Mouse (Mus musculus): ENCODE results near the gene Gm11060. TPM values are rescaled to one million over a fixed set of nuclear protein-coding genes. Genes with fewer than 3 reads are reported as not detected.
A peak's percentile ranks its signal among the peaks of the same experiment; 100 is the strongest.

The Gm11060 gene
- polyA plus RNA-seq, 1 experiment from 2014 or later = not detected

DNA sequence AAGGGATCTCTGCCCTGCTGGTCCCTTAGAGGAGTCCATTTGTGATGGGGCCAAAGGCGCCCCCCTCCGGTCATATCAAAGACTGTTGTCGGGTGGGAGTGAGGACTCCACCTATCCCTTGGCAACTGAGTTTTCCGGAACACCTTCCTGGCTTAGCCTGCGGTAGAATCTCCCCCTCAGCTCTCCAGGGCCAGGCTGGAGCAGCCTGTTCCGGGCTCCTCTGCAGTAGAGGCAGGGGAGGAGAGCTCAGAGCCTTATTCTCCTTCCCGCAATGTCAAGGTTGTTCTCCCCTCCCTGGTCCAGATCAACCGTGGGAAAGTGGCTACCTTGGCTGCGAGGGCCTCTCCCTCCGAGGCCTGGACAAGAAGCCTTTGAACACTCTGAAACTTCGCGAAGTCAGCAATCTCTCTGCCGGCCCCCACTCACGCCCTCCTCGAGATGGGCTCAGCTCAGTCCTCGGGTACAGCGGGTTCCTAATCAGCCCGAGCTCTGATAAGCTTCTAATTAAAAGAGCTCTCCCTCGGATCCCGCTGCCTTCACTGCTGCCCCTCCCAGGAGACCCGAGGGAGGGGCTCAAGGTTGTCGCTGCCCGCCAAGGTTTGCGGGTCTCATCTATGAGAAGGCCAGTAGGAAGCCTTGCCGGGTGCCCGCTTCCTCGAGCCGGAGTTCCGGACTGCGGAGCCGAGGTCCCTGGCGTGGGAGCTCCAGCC lies 38.7 kb downstream of the Gm11060 start:
- H3K4me3 ChIP-seq (replicated peaks) = peak overlapping the region; percentile 76
- 0 out of 2 replicates have a peak, but pooled peaks have one; percentile 3 for ATAC-seq (replicated peaks; ENCODE audit: low FRiP score)

DNA sequence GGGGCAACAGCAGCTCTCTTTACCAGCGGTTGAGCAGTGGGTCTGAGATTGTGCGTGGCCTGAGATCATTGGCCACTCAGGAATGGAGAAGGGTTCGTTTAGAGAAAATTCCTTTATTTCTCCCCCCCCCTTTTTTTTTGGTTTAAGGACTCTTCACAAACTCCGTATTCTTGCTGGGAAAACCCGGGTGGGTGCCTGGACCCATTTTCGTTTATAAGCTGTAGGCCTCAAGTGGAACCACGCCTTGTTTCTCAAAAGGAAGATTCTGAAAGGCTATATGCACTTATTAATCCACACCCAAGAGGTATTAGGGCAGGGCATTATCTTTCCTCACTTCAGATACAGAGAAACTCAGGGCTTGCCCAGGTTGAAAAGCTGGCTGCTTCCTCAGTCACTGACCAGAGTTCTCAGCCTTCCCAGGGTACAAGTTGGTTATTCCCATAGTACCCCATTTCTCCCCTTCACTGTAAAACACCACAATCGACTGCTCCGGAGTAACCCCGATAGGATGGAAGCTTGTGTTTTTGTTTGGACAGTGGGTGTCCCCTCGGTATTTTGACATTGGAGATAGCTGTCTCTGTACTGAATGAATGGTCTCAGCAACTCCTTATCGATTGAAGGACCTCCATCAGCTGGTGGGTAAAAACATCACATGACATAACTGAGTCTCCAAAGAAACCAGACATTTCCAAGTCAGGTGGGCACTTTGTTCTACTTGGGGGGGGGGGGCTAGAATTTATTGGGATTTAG lies 39.4 kb downstream of the Gm11060 start:
- peaks cover 83% of the 10 kb centered on the region for H3K27me3 ChIP-seq
- H3K9ac ChIP-seq = peak overlapping the region; percentile 43
- no peaks in the 10 kb centered on the region for H3K9me3 ChIP-seq (replicated peaks)
- H3K4me2 ChIP-seq = peak overlapping the region; percentile 63
- H3K27ac ChIP-seq = peak overlapping the region; percentile 84
- peaks cover under 1% of the 10 kb centered on the region; the same call in 1 of the 2 replicates for H3K36me3 ChIP-seq
- ATAC-seq (replicated peaks; ENCODE audit: low FRiP score) = no peak
- peaks cover 78% of the 10 kb centered on the region for H3K4me1 ChIP-seq
- WGBS = 16% methylated on average over 12 of the region's 12 CpGs
- peak overlapping the region; percentile 76 for H3K4me3 ChIP-seq (replicated peaks)

More for the DNA sequence above, 38.7 kb downstream of the Gm11060 start:
- H3K27me3 ChIP-seq = peaks cover 83% of the 10 kb centered on the region
- WGBS = 4% methylated on average over 32 of the region's 32 CpGs
- H3K4me1 ChIP-seq = peaks cover 85% of the 10 kb centered on the region
- no peaks in the 10 kb centered on the region; the same call in 1 of the 2 replicates for H3K36me3 ChIP-seq
- H3K27ac ChIP-seq = peak overlapping the region; percentile 84
- no peaks in the 10 kb centered on the region for H3K9me3 ChIP-seq (replicated peaks)
- peak overlapping the region; percentile 43 for H3K9ac ChIP-seq
- peak overlapping the region; percentile 63 for H3K4me2 ChIP-seq

DNA sequence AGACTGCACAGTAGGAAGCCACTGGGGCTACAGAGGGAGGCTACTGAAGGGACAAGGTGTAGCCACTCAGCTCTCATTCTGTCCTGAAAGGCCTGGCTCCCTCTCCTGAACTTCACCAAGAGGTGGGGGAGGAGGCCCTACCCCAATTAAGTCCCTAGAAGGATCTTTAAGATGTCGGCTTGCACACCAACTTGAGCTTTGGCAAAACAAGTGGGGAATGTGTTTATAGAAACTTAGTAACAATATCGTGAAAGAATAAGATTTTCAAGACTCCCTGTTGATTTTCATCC lies 39.9 kb downstream of the Gm11060 start:
- peaks cover 85% of the 10 kb centered on the region for H3K27me3 ChIP-seq
- peak overlapping the region; percentile 84 for H3K27ac ChIP-seq
- H3K4me3 ChIP-seq (replicated peaks) = peak overlapping the region; percentile 76
- no peaks in the 10 kb centered on the region for H3K9me3 ChIP-seq (replicated peaks)
- 5% methylated on average over 2 of the region's 2 CpGs for WGBS
- peaks cover 74% of the 10 kb centered on the region for H3K4me1 ChIP-seq
- H3K9ac ChIP-seq = 0 out of 2 replicates have a peak overlapping the region, but pooled peaks have one; percentile 3
- peak overlapping the region; percentile 63 for H3K4me2 ChIP-seq
- peaks cover 5% of the 10 kb centered on the region; the same call in 1 of the 2 replicates for H3K36me3 ChIP-seq
- no peak for ATAC-seq (replicated peaks; ENCODE audit: low FRiP score)

DNA sequence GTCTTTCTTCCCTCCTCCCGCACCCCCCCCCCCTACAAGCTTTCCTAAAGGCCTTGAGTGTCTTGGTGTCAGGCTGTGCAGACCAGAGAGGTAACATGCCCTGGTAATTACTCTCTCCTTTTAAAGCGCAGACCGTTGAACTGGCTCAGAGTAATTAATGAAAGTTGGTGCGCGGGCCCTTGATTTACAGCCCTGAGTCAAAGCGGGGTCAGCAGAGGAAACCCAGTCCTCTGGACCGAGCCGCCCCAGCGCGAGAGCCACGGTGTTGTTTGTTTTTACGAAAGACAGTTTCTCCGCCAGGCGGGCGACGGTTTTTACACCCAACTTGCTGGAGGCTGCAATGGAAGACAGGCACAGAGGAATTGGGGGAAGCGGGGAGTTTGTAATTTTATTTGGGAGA lies 40.5 kb downstream of the Gm11060 start:
- under 1% methylated on average over 17 of the region's 17 CpGs for WGBS
- H3K27ac ChIP-seq = peak overlapping the region; percentile 84
- peaks cover 10% of the 10 kb centered on the region for H3K36me3 ChIP-seq
- H3K9me3 ChIP-seq (replicated peaks) = no peaks in the 10 kb centered on the region
- peaks cover 73% of the 10 kb centered on the region for H3K4me1 ChIP-seq
- peak; percentile 70 for ATAC-seq (replicated peaks; ENCODE audit: low FRiP score)
- H3K27me3 ChIP-seq = peaks cover 84% of the 10 kb centered on the region
- peak overlapping the region; percentile 63 for H3K4me2 ChIP-seq
- 0 out of 2 replicates have a peak overlapping the region, but pooled peaks have one; percentile 3 for H3K9ac ChIP-seq
- peak overlapping the region; percentile 76 for H3K4me3 ChIP-seq (replicated peaks)

DNA sequence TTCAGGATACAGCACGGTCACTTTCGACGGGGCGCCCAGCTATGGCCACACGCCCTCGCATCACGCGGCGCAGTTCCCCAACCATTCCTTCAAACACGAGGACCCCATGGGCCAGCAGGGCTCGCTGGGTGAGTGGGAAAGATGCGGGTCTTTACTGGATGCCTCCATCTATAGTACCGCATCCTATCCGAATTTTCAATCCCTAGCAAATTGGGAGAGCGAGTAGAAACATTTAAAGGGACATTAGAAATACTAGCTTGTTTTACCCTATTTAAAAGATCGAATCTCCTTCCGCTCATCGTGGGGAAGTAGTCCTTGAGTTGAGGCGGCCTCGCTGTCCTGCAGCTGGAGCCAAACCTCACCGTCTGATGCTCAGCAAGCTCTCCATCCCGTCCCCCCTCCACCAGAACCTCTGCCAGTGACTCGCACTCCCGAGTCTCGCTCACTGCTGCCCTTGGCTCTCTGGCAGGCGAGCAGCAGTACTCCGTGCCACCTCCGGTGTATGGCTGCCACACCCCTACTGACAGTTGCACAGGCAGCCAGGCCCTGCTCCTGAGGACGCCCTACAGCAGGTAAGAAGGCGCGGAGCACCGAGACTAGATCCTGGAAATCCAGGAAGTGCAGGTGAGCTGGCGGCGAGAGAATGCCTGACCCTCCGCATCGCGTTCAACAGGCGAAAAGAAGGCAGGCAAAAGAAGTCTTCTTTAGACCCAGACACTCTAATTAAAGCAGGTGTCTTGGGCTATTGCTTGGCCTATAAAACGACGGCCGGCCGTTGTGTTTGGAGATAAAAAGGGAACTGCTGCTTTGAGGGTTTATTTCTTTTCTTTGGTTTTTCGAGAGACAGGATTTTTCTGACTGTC lies 41.3 kb downstream of the Gm11060 start:
- Histone ChIP-seq H3K4me1 (peaks cover 68% of the 10 kb centered on the region), H3K4me2 (peak overlapping the region; percentile 63), H3K36me3 (peaks cover 12% of the 10 kb centered on the region), H3K27me3 (peaks cover 77% of the 10 kb centered on the region), H3K27ac (peak overlapping the region; percentile 61), H3K4me3 (replicated peaks) (peak overlapping the region; percentile 76), H3K9ac (peak overlapping the region; percentile 24), H3K9me3 (replicated peaks) (no peaks in the 10 kb centered on the region)
- WGBS = 13% methylated on average over 43 of the region's 43 CpGs
- ATAC-seq (replicated peaks; ENCODE audit: low FRiP score) = no peak

DNA sequence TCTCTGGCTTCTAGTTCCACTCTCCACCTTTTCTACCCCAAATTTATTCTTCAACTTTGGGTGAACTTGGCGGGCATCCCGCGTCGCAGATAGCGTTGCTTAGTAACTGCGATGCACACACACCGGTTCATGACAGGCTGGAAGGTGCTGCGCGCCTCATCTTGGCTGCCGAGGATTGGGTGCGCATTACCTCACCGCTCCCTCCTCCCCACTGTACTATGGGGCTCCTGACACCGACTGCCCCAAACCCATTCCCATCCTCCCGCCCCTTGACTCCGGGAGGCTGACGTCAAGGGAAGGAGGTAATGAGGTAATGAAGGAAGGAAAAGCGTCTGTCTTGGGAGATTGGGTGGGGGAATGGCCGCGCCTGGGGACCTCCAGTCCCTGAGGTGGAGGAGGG lies 42.5 kb downstream of the Gm11060 start:
- Histone ChIP-seq H3K9ac (peak overlapping the region; percentile 10; the same call in 1 of the 2 replicates), H3K9me3 (replicated peaks) (no peaks in the 10 kb centered on the region), H3K4me1 (peaks cover 71% of the 10 kb centered on the region), H3K4me2 (peak overlapping the region; percentile 63), H3K27ac (0 out of 2 replicates have a peak overlapping the region, but pooled peaks have one; percentile 35), H3K36me3 (peaks cover 18% of the 10 kb centered on the region), H3K4me3 (replicated peaks) (peak overlapping the region; percentile 23), H3K27me3 (peaks cover 71% of the 10 kb centered on the region)
- 14% methylated on average over 19 of the region's 19 CpGs for WGBS
- 0 out of 2 replicates have a peak, but pooled peaks have one; percentile 26 for ATAC-seq (replicated peaks; ENCODE audit: low FRiP score)

DNA sequence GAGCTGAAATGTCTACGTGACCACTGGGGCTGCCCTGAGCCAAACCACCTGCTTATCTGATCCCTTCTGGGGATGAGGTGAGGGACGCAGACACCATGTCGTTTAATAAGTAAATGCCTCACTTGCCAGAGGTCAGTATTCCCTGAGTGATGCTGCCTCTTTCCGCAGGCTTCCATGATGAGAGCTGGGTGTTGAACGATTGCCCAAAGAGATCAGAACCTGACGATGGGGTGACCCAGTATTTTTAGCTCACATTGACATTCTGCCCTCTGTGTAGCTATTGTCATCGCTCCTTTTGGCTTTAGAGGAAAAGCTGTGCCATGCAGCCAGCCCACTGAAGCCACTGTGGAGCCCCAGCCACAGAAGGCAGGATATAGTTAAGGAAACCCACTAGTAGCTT lies 47.7 kb downstream of the Gm11060 start:
- H3K4me2 ChIP-seq = no peak overlapping the region
- 42% methylated on average over 7 of the region's 7 CpGs for WGBS
- no peak for ATAC-seq (replicated peaks; ENCODE audit: low FRiP score)
- H3K4me3 ChIP-seq (replicated peaks) = no peak overlapping the region
- H3K9me3 ChIP-seq (replicated peaks) = no peaks in the 10 kb centered on the region
- peaks cover 35% of the 10 kb centered on the region for H3K27me3 ChIP-seq
- no peak overlapping the region for H3K9ac ChIP-seq
- H3K36me3 ChIP-seq = peaks cover 37% of the 10 kb centered on the region
- peaks cover 49% of the 10 kb centered on the region for H3K4me1 ChIP-seq
- H3K27ac ChIP-seq = no peak overlapping the region

DNA sequence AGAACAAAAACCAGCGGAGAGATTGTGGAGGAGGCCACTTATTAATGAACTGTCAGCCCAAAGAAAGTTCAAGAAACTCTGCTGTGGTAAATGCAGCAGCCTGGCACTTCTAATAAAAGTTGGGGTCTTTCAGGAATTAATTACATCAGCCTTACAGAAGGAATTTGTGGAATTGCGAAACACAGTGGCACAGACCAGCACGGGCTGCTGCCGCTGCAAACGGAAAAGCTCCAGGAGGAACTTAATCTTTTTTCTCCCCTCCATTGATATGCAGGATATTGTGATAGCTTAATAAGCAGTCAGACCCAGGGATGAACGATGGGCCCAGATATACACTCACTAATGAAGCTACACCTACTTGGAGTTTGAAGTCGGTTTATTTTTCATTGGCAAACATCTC lies 49.6 kb downstream of the Gm11060 start:
- peak overlapping the region; percentile 39; the same call in 1 of the 2 replicates for H3K27ac ChIP-seq
- peaks cover 16% of the 10 kb centered on the region for H3K27me3 ChIP-seq
- H3K4me1 ChIP-seq = peaks cover 39% of the 10 kb centered on the region
- no peak overlapping the region for H3K4me3 ChIP-seq (replicated peaks)
- whole genome bisulfite sequencing = 62% methylated on average over 7 of the region's 7 CpGs
- ATAC-seq (replicated peaks; ENCODE audit: low FRiP score) = no peak
- no peak overlapping the region for H3K9ac ChIP-seq
- H3K36me3 ChIP-seq = peaks cover 44% of the 10 kb centered on the region
- no peaks in the 10 kb centered on the region for H3K9me3 ChIP-seq (replicated peaks)
- no peak overlapping the region for H3K4me2 ChIP-seq

Other genes starting within 250 kb of the Gm11060 start
- gene Prrg4, start 242.1 kb upstream of the Gm11060 start, polyA plus RNA-seq (2015; fragmentation: Nextera tagmentation; extraction: Ambion mirVana) = 2.0 and 2.6 TPM in 2 replicates
- gene Ccdc73, start 224.2 kb upstream of the Gm11060 start, polyA plus RNA-seq (2015; fragmentation: Nextera tagmentation; extraction: Ambion mirVana) = 6.4 and 7.7 TPM in 2 replicates
- 338 and 372 TPM in 2 replicates for gene Eif3m, start 74.9 kb upstream of the Gm11060 start, polyA plus RNA-seq (2015; fragmentation: Nextera tagmentation; extraction: Ambion mirVana)
- gene Wt1, start 34.5 kb downstream of the Gm11060 start, polyA plus RNA-seq (2015; fragmentation: Nextera tagmentation; extraction: Ambion mirVana) = 126 and 130 TPM in 2 replicates
- gene Them7, start 132.3 kb downstream of the Gm11060 start, polyA plus RNA-seq (2015; fragmentation: Nextera tagmentation; extraction: Ambion mirVana) = 2.1 and 3.0 TPM in 2 replicates